Mouse (Mus musculus): Measurements from ENCODE around the gene Mup14. TPM values are rescaled to one million over a fixed set of nuclear protein-coding genes. Genes with fewer than 3 reads are reported as not detected.

Mup14 gene
- total RNA-seq (2023): not detected

DNA sequence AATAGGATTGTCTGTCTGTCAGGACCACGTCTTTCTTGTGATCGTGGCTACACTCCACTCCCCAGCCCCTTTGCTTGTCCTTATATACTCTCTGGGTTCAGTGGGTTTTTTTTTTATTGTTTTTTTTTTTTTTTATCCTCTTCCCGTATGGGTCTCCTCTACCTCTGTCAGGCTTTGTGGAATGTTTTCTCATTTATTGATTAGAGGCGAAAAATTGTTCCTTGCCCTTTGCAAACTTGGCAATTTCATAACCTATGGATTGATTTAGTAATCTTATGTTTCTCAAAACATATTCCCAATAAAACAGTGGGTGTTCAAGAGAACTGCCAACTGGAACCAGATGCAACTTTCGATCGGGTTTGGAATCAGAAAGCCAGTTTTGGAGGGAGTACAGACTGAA lies at the start of gene Mup14:
Mup14 (minus strand) TSS at position 101 of the 400 bp plus-strand sequence.

Other genes starting within 250 kb of the Mup14 start
- gene Mup13, start 75.7 kb downstream of the Mup14 start, total RNA-seq (2023): not detected
- gene Mup15, start 135.7 kb upstream of the Mup14 start, total RNA-seq (2023): not detected
- gene Mup16, start 215.5 kb upstream of the Mup14 start, total RNA-seq (2023): not detected